Mouse (Mus musculus): ENCODE measurements around the gene Gigyf2. TPM values are rescaled to one million over a fixed set of nuclear protein-coding genes. Genes with fewer than 3 reads are reported as not detected.

Gene Gigyf2
- total and polyA plus RNA-seq, 3 experiments: 27.1 to 70.6 TPM; not detected in 1

DNA sequence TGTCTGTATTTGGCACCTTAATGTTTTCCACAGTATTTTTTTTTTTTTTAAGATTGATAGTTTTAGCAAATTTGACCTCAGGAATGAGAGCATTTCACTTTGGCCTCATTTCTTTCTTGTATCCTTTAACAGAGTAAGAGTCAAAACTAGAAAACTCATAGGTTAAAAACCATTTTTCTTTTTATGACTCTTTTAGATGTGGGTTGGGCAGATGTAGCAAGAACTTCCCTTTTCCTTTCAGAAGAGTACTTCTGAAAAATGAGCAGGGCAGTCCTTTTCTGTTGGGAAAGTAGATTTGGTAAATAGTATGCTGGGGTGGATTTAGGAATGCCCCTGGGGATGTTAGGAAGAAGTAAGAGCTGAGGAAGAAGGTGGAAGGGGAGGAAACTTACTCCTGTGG lies 79.2 kb downstream of the Gigyf2 start:
- Histone ChIP-seq H3K27ac (ENCODE audit: control insufficient read depth, low read depth, low read length) (no peak overlapping the region), H3K9me3 (replicated peaks; ENCODE audit: insufficient read depth, low read length) (no peaks in the 10 kb centered on the region), H3K9ac (ENCODE audit: control insufficient read depth, low read depth, low read length, poor library complexity, severe bottlenecking) (no peak overlapping the region), H3K36me3 (ENCODE audit: control insufficient read depth in 1 of 2, insufficient read depth in 2 of 2, low read length in 2 of 2) (peaks cover 0 to 52% of the 10 kb centered on the region in 2 experiments; a peak in 2 of 4 replicates), H3K4me1 (ENCODE audit: control insufficient read depth in 1 of 2, insufficient read depth in 2 of 2, low read length in 2 of 2) (no peaks in the 10 kb centered on the region), H3K27me3 (ENCODE audit: control insufficient read depth in 1 of 2, insufficient read depth in 2 of 2, low read length in 2 of 2) (no peaks in the 10 kb centered on the region), H3K4me3 (ENCODE audit: control insufficient read depth in 1 of 2, insufficient read depth in 1 of 2, low read depth in 2 of 2, low read length in 2 of 2) (no peak overlapping the region), H3K79me2 (ENCODE audit: control insufficient read depth, insufficient read depth, low read length, poor library complexity) (no peaks in the 10 kb centered on the region)
- TF ChIP-seq ZKSCAN1 (IDR thresholded peaks at IDR 0.05; ENCODE audit: low read depth, low read length) (no peak), GATA1 (IDR thresholded peaks at IDR 0.05; ENCODE audit: low read depth, low read length) (no peak), ZNF384 (IDR thresholded peaks at IDR 0.05; ENCODE audit: low read depth, low read length) (no peak), ELF1 (IDR thresholded peaks at IDR 0.05; ENCODE audit: low read depth, low read length) (no peak), NRF1 (IDR thresholded peaks at IDR 0.05; ENCODE audit: insufficient read depth, low read depth, low read length, poor library complexity, severe bottlenecking) (no peak), ZC3H11A (IDR thresholded peaks at IDR 0.05; ENCODE audit: low read depth, low read length) (no peak), CTCF (IDR thresholded peaks at IDR 0.05 in 2 of 3, conservative IDR thresholded peaks at IDR 0.05 in 1 of 3; ENCODE audit: control insufficient read depth in 1 of 3, insufficient read depth in 1 of 3, low read depth in 2 of 3, low read length in 3 of 3, poor library complexity in 1 of 3, severe bottlenecking in 1 of 3) (no peak), BHLHE40 (IDR thresholded peaks at IDR 0.05; ENCODE audit: borderline replicate concordance, low read depth, low read length) (no peak), HCFC1 (IDR thresholded peaks at IDR 0.05; ENCODE audit: low read depth, low read length) (no peak), MYB (IDR thresholded peaks at IDR 0.05; ENCODE audit: low read depth, low read length) (no peak), MXI1 (IDR thresholded peaks at IDR 0.05; ENCODE audit: low read depth, low read length) (no peak), MAZ (IDR thresholded peaks at IDR 0.05; ENCODE audit: low read depth, low read length) (no peak), KAT2A (conservative IDR thresholded peaks at IDR 0.05; ENCODE audit: low read depth, low read length) (no peak), MAFK (IDR thresholded peaks at IDR 0.05; ENCODE audit: borderline replicate concordance, low read depth, low read length) (no peak), CHD2 (IDR thresholded peaks at IDR 0.05; ENCODE audit: low read length) (no peak)
- no peak for DNase-seq (ENCODE audit: low read depth, low spot score)

DNA sequence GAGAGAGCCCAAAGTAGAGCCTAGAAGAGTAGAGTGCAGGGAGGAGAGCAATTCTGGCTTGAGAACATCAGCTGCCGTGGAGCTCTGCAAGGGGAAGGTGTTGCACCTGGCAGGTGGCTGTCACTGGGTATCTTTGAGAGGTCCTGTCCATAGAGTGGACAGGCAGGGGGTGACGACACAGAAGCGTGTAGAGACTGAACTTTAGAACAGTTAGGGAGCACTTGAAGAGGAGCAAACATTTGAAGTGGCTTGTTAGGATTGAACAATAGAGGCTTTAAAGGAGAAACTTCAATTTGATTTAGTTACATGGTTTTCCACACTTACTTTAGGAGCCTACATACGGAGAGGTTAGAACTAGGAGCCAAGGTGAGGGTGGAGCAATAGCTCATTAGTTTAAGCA lies 82.6 kb downstream of the Gigyf2 start:
- no peaks in the 10 kb centered on the region for H3K4me1 ChIP-seq (ENCODE audit: control insufficient read depth in 1 of 2, insufficient read depth in 2 of 2, low read length in 2 of 2)
- H3K79me2 ChIP-seq (ENCODE audit: control insufficient read depth, insufficient read depth, low read length, poor library complexity): no peaks in the 10 kb centered on the region
- no peak for TF ChIP-seq MYC (IDR thresholded peaks at IDR 0.05; ENCODE audit: low read depth, low read length)
- TF ChIP-seq MXI1 (IDR thresholded peaks at IDR 0.05; ENCODE audit: low read depth, low read length): no peak
- TF ChIP-seq E2F4 (IDR thresholded peaks at IDR 0.05; ENCODE audit: borderline replicate concordance, low read depth, low read length): no peak
- no peak for TF ChIP-seq SMC3 (IDR thresholded peaks at IDR 0.05; ENCODE audit: low read depth, low read length)
- no peak for TF ChIP-seq TAL1 (IDR thresholded peaks at IDR 0.05; ENCODE audit: low read length)
- TF ChIP-seq ZNF384 (IDR thresholded peaks at IDR 0.05; ENCODE audit: low read depth, low read length): no peak
- no peak for TF ChIP-seq USF2 (IDR thresholded peaks at IDR 0.05; ENCODE audit: borderline replicate concordance in 1 of 2, insufficient read depth in 1 of 2, low read depth in 1 of 2, low read length in 2 of 2)
- no peak for TF ChIP-seq CHD2 (IDR thresholded peaks at IDR 0.05; ENCODE audit: low read length)
- no peak for TF ChIP-seq KAT2A (conservative IDR thresholded peaks at IDR 0.05; ENCODE audit: low read depth, low read length)
- TF ChIP-seq SIN3A (IDR thresholded peaks at IDR 0.05; ENCODE audit: low read length): no peak
- no peak for TF ChIP-seq NELFE (IDR thresholded peaks at IDR 0.05; ENCODE audit: low read depth, low read length)
- TF ChIP-seq USF1 (IDR thresholded peaks at IDR 0.05; ENCODE audit: low read depth, low read length): no peak
- no peak overlapping the region for H3K27ac ChIP-seq (ENCODE audit: control insufficient read depth, low read depth, low read length)
- H3K9me3 ChIP-seq (replicated peaks; ENCODE audit: insufficient read depth, low read length): no peaks in the 10 kb centered on the region
- H3K4me3 ChIP-seq (ENCODE audit: control insufficient read depth in 1 of 2, insufficient read depth in 1 of 2, low read depth in 2 of 2, low read length in 2 of 2): no peak overlapping the region
- H3K27me3 ChIP-seq (ENCODE audit: control insufficient read depth in 1 of 2, insufficient read depth in 2 of 2, low read length in 2 of 2): no peaks in the 10 kb centered on the region
- no peak overlapping the region for H3K9ac ChIP-seq (ENCODE audit: control insufficient read depth, low read depth, low read length, poor library complexity, severe bottlenecking)
- peaks cover 2 to 44% of the 10 kb centered on the region in 2 experiments; a peak in 3 of 4 replicates for H3K36me3 ChIP-seq (ENCODE audit: control insufficient read depth in 1 of 2, insufficient read depth in 2 of 2, low read length in 2 of 2)
- no peak for DNase-seq (ENCODE audit: low read depth, low spot score)

All from MEL (cell line).